Mouse (Mus musculus) Patski (cell line): ENCODE measurements around the gene Sycn. TPM values are rescaled to one million over a fixed set of nuclear protein-coding genes. Genes with fewer than 3 reads are reported as not detected.

Source experiments
- ATAC-seq: fragments of 100-300 bp; one replicate; pipeline ENCODE4 v1.8.0; 2021
- CTCF ChIA-PET: fragments of 350-600 bp; sonication (Branson Sonifier 250); formaldehyde crosslinking; loops from one replicate; lab custom pipeline; 2022; ENCODE audit warnings: inconsistent platforms; lab: Charles Lee
- POLR2A ChIA-PET: fragments of 350-600 bp; sonication (Branson Sonifier 250); formaldehyde crosslinking; loops from one replicate; lab custom pipeline; 2022; ENCODE audit warnings: antibody characterized with exemption, inconsistent platforms; lab: Charles Lee
- DNase-seq: peaks from one replicate; pipeline ENCODE4 v3.0.0-alpha.2; 2011; ENCODE audit warnings: low read depth, low spot score
- H3K27me3 ChIP-seq: fragments of 371-371 bp; one replicate; pipeline ENCODE4 v1.5.1; 2021
- CTCF ChIP-seq: fragments of 100-300 bp; IDR thresholded peaks from one replicate; pipeline ENCODE4 v1.5.1; 2021
- in situ Hi-C: fragments of 300-500 bp; cut with MboI; formaldehyde crosslinking; loops from 3 replicates; pipeline ENCODE4 v1.11.1; 2018; ENCODE audit warnings: low pct_unique_long_range_greater_than_20kb, mixed read lengths
- polyA plus RNA-seq: library from polyadenylated mRNA; unstranded; gene quantifications from one replicate; pipeline ENCODE4 v1.2.3, GENCODE M21; 2021

Sycn gene
- polyA plus RNA-seq, 1 experiment from 2014 or later: not detected

DNA sequence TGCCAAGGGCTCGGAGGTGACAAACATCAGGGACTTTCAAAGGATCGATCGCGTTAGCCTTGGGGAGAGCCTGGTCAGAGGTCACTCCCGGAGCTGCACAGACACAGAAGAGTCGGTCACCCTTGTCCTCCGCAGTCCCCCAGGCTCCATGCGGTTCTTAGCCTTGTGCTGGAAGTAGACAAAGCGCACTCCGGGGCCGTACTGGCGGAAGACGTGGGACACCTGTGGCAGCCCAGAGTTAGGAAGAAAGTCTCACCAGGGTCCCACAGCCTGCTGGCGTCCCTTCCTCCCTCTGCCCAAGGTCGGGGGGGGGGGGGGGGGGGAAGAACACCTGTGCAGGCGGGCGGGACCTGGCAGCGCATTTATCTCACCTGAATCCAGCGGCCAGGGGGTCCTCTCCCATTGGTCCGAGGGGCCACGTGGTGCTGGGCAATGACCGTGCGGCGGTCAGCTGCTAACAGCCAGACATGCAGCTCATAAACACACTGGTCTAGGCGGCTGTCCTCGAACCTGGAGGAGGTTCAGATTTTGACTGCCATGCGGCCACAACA, 3.4 kb downstream of the Sycn start:
- H3K27me3 ChIP-seq: peaks cover 33% of the 10 kb centered on the region
- in situ Hi-C loops: no loop called here
- no peak for DNase-seq
- ChIA-PET POLR2A (no interaction called here), CTCF (interaction anchor here (2.3 kb wide), 1 partner anchor 16 kb away, joined by 6 read pairs; no protein-coding TSS in a partner anchor)
- no peak for ATAC-seq
- no peak for TF ChIP-seq CTCF

GRCm38 (mm10) chr7:28545048-28545890, 4.6 kb downstream of the Sycn start:
- DNase-seq (no peak), ATAC-seq (no peak)
- ChIA-PET POLR2A (no interaction called here), CTCF (interaction anchor here (1.2 kb wide), 1 partner anchor 16 kb away, joined by 3 read pairs; no protein-coding TSS in a partner anchor)
- peaks cover 25% of the 10 kb centered on the region for H3K27me3 ChIP-seq
- TF ChIP-seq CTCF: no peak
- in situ Hi-C loops: no loop called here

- CTCF ChIA-PET: interaction anchor here (1.2 kb wide), 1 partner anchor 15 kb away, joined by 3 read pairs; no protein-coding TSS in a partner anchor
- in situ Hi-C loops: no loop called here
- ATAC-seq: no peak
- POLR2A ChIA-PET: no interaction called here
- no peak for TF ChIP-seq CTCF
- DNase-seq: no peak
- H3K27me3 ChIP-seq: peaks cover 26% of the 10 kb centered on the region
These were observed 5.2 kb downstream of the Sycn start for GRCm38 (mm10) chr7:28545891-28546210.

GRCm38 (mm10) chr7:28546649-28547048, 6.0 kb downstream of the Sycn start:
- in situ Hi-C loops: no loop called here
- ChIA-PET POLR2A (no interaction called here), CTCF (no interaction called here)
- no peak for DNase-seq
- TF ChIP-seq CTCF: no peak
- no peak for ATAC-seq
- H3K27me3 ChIP-seq: peaks cover 25% of the 10 kb centered on the region

- in situ Hi-C loops: no loop called here
- no peak for DNase-seq
- H3K27me3 ChIP-seq: peaks cover 25% of the 10 kb centered on the region
- ATAC-seq: no peak
- CTCF ChIA-PET: no interaction called here
- TF ChIP-seq CTCF: no peak
- POLR2A ChIA-PET: no interaction called here
These were observed 6.5 kb downstream of the Sycn start, which contains the start of gene Nccrp1 for GRCm38 (mm10) chr7:28547154-28547553. Gene Nccrp1, minus strand, starts transcription at chr7:28547254.

DNA sequence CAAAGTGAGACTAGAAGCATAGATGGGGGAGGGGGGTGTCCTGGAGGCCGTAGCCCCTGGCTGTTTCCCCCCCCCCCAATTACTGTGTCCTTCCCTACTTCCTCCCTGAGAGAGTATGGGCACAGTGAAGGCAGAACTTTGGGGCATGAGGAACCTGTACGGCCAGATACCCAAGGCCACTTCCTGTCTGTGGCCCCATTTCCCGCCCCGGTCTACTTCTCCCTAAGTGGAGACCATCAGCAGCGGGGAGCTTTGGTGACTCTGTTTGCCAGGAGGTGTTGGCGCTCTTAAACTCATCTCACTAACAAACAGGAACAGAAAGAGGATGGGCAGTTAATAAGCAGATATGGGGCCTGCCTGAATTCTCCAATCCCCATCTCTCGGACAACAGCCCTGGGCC, 6.9 kb downstream of the Sycn start:
- TF ChIP-seq CTCF: no peak
- ChIA-PET CTCF (no interaction called here), POLR2A (no interaction called here)
- in situ Hi-C loops: no loop called here
- no peak for DNase-seq
- ATAC-seq: no peak
- H3K27me3 ChIP-seq: peaks cover 25% of the 10 kb centered on the region

DNA sequence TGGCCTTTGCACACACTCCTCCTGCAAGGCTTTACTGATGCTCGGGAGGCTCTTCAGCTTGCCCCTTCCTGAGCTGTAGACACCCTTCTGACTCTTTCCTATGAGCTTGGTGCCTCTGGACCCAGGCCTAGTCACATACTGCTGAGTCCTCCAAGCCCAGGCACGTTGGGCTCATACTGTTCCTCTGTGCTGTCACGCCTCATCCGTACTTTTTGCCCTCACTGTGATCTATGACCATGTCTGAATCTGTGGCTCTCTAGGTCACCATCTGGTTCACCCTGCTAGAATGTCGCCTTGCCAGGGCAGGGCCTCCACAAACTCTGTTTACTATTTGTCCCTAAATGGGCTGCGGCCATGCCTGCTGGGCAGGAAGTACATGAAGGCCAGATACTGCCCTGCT, 12.4 kb downstream of the Sycn start:
- in situ Hi-C loops: no loop called here
- no peak for TF ChIP-seq CTCF
- ATAC-seq (no peak), DNase-seq (no peak)
- peaks cover 3% of the 10 kb centered on the region for H3K27me3 ChIP-seq
- CTCF ChIA-PET: no interaction called here
- POLR2A ChIA-PET: no interaction called here

- ChIA-PET CTCF (no interaction called here), POLR2A (no interaction called here)
- DNase-seq (no peak), ATAC-seq (no peak)
- H3K27me3 ChIP-seq: no peaks in the 10 kb centered on the region
- in situ Hi-C loops: no loop called here
- TF ChIP-seq CTCF: no peak
These were observed 15.4 kb downstream of the Sycn start for GRCm38 (mm10) chr7:28555939-28556535.

- TF ChIP-seq CTCF: no peak
- DNase-seq (no peak), ATAC-seq (no peak)
- ChIA-PET POLR2A (interaction anchor here (0.6 kb wide), 1 partner anchor 160 kb away, joined by 4 read pairs; no protein-coding TSS in a partner anchor), CTCF (no interaction called here)
- in situ Hi-C loops: no loop called here
- H3K27me3 ChIP-seq: no peaks in the 10 kb centered on the region
These were observed 16.4 kb downstream of the Sycn start for GRCm38 (mm10) chr7:28557069-28557468.

- ATAC-seq (no peak), DNase-seq (no peak)
- in situ Hi-C loops: no loop called here
- H3K27me3 ChIP-seq: no peaks in the 10 kb centered on the region
- TF ChIP-seq CTCF: no peak
- ChIA-PET CTCF (no interaction called here), POLR2A (no interaction called here)
These were observed 17.0 kb downstream of the Sycn start for GRCm38 (mm10) chr7:28557708-28558107.

DNA sequence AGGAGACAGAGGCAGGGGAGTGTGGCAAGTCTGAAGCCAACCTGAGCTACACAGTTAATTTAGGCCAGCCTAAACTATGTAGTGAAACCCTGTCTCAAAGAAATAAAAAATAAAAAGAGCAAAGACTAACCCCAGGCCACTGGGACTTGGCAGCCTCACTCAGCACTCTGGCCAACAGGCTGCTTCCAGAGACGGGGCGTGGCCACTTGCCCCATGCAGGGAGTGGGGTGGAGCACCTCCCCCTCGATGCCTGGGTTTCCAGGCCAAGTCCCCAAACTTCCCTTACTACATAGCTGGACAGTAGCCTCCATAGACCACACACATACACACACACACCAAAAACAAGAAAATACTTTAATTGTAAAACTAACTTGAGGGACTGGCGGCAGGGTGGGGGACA, 17.8 kb downstream of the Sycn start:
- CTCF ChIA-PET: no interaction called here
- DNase-seq: no peak
- ATAC-seq: no peak
- H3K27me3 ChIP-seq: no peaks in the 10 kb centered on the region
- POLR2A ChIA-PET: interaction anchor here (0.7 kb wide), 1 partner anchor 7 kb away, joined by 4 read pairs; no protein-coding TSS in a partner anchor
- in situ Hi-C loops: no loop called here
- TF ChIP-seq CTCF: no peak
